18 mouse cellular contexts compared by ENCODE assay signal in genomic region chr19:42863013-42863412, GRCm38 (mm10).
DNase-seq lines count a peak whose midpoint lies in the region; ATAC-seq and TF ChIP-seq lines count a peak whose summit lies in the region.
"Had no signal": no experiment of that assay in that cellular context is flagged by ENCODE, and none has a peak within 500 bp of the region (broad histone marks: within the 10 kb centered on the region; RNA-seq: fewer than 3 reads in every experiment).

No protein-coding gene starts in this region.

- H3K79me2 ChIP-seq in CH12.LX (replicated peaks; ENCODE audit: control insufficient read depth, extremely low read depth, insufficient read depth, poor library complexity, severe bottlenecking), result no peaks in the 10 kb centered on the region

- H3K36me3 ChIP-seq in heart, embryonic 12.5 days, result no peaks in the 10 kb centered on the region
- H3K36me3 ChIP-seq in CH12.LX (replicated peaks in 1 of 2; ENCODE audit: control insufficient read depth in 1 of 2, insufficient read depth in 1 of 2, low read length in 1 of 2), result no peaks in the 10 kb centered on the region
- H3K36me3 ChIP-seq in limb, embryonic 12.5 days, result no peaks in the 10 kb centered on the region
- no peaks in the 10 kb centered on the region for H3K36me3 ChIP-seq in forebrain, embryonic 15.5 days
- H3K36me3 ChIP-seq in hindbrain, postnatal 0 days (ENCODE audit: insufficient read depth, low read length), result no peaks in the 10 kb centered on the region
- H3K36me3 ChIP-seq: heart, embryonic 13.5 days; hindbrain, embryonic 15.5 days had no signal

- in situ Hi-C loops in CH12.LX (cut with MboI; ENCODE audit: low pct_ligation_motif_present, low pct_unique_long_range_greater_than_20kb, low sequenced_read_pairs), result no loop called here

- DNase-seq in heart, adult 11 months, result peak; percentile 57
- DNase-seq in CH12.LX (ENCODE audit: extremely low read depth), result peak; percentile 19
- DNase-seq in forelimb bud, embryonic 11.5 days (ENCODE audit: low read depth, low spot score), result peak; percentile 54
- DNase-seq in gastrocnemius, adult 8-10 months (ENCODE audit: low spot score in 2 of 2), result no peak
- no peak for DNase-seq in hindbrain, postnatal 0 days (ENCODE audit: low spot score)
- DNase-seq: adrenal gland, postnatal 14 days; cerebellum, adult 18-20 months; cerebellum, adult 9-11 months; gastrocnemius, postnatal 14 days; heart, postnatal 36 days had no signal

- TF ChIP-seq RAD21 in CH12.LX (IDR thresholded peaks at IDR 0.05; ENCODE audit: low read depth, low read length), result no peak

- H3K27ac ChIP-seq in heart, embryonic 12.5 days (ENCODE audit: poor library complexity, severe bottlenecking), result no peak overlapping the region
- no peak overlapping the region for H3K27ac ChIP-seq in CH12.LX (ENCODE audit: insufficient read depth, low read depth)
- H3K27ac ChIP-seq in limb, embryonic 12.5 days, result peak overlapping the region; percentile 50; the same call in 1 of the 2 replicates
- no peak overlapping the region for H3K27ac ChIP-seq in forebrain, embryonic 15.5 days (replicated peaks)
- no peak overlapping the region for H3K27ac ChIP-seq in hindbrain, postnatal 0 days
- H3K27ac ChIP-seq: forebrain, embryonic 13.5 days; heart, embryonic 13.5 days; hindbrain, embryonic 15.5 days had no signal

- ATAC-seq in heart, embryonic 12.5 days (ENCODE audit: insufficient number of reproducible peaks, low FRiP score), result no peak
- peak; percentile 88 for ATAC-seq in limb, embryonic 12.5 days (ENCODE audit: insufficient number of reproducible peaks, insufficient read depth, low FRiP score, low TSS enrichment, low read depth)
- no peak for ATAC-seq in forebrain, embryonic 15.5 days (replicated peaks)
- ATAC-seq in hindbrain, postnatal 0 days, result no peak
- ATAC-seq: activated CD4-positive, CD25-positive, alpha-beta regulatory T cell, adult 4 months; forebrain, embryonic 13.5 days; Patski had no signal

- no peak for TF ChIP-seq CTCF in CH12.LX (conservative IDR thresholded peaks at IDR 0.05 in 1 of 2, IDR thresholded peaks at IDR 0.05 in 1 of 2; ENCODE audit: low read depth in 2 of 2, low read length in 2 of 2)
- TF ChIP-seq CTCF in hindbrain, postnatal 0 days (IDR thresholded peaks at IDR 0.05; ENCODE audit: low read depth), result no peak

- H3K4me2 ChIP-seq in heart, embryonic 12.5 days, result no peak overlapping the region
- no peak overlapping the region for H3K4me2 ChIP-seq in CH12.LX (ENCODE audit: insufficient read depth, low read depth, poor library complexity, severe bottlenecking)
- H3K4me2 ChIP-seq in limb, embryonic 12.5 days, result no peak overlapping the region
- H3K4me2 ChIP-seq in forebrain, embryonic 15.5 days (replicated peaks), result no peak overlapping the region
- no peak overlapping the region for H3K4me2 ChIP-seq in hindbrain, postnatal 0 days (ENCODE audit: low read depth, low read length)
- H3K4me2 ChIP-seq: forebrain, embryonic 13.5 days; heart, embryonic 13.5 days; hindbrain, embryonic 15.5 days had no signal

- no peak for TF ChIP-seq EP300 in CH12.LX (IDR thresholded peaks at IDR 0.05; ENCODE audit: low read length)

- dilution Hi-C loops in CH12.LX (cut with MboI; ENCODE audit: extremely low pct_ligation_motif_present, extremely low pct_unique_long_range_greater_than_20kb, low sequenced_read_pairs), result no loop called here

- H3K4me3 ChIP-seq in heart, embryonic 12.5 days, result no peak overlapping the region
- H3K4me3 ChIP-seq in CH12.LX (replicated peaks in 1 of 3; ENCODE audit: low read depth in 2 of 3, low read length in 2 of 3, poor library complexity in 1 of 3), result no peak overlapping the region
- no peak overlapping the region for H3K4me3 ChIP-seq in limb, embryonic 12.5 days (replicated peaks)
- no peak overlapping the region for H3K4me3 ChIP-seq in forebrain, embryonic 15.5 days
- no peak overlapping the region for H3K4me3 ChIP-seq in hindbrain, postnatal 0 days (ENCODE audit: low read length)
- H3K4me3 ChIP-seq: forebrain, embryonic 13.5 days; heart, embryonic 13.5 days; hindbrain, embryonic 15.5 days had no signal

- H3K9ac ChIP-seq in heart, embryonic 12.5 days, result no peak overlapping the region
- no peak overlapping the region for H3K9ac ChIP-seq in CH12.LX (ENCODE audit: insufficient read depth, low read depth)
- no peak overlapping the region for H3K9ac ChIP-seq in limb, embryonic 12.5 days (replicated peaks)
- H3K9ac ChIP-seq in forebrain, embryonic 15.5 days (replicated peaks), result no peak overlapping the region
- no peak overlapping the region for H3K9ac ChIP-seq in hindbrain, postnatal 0 days (replicated peaks; ENCODE audit: low read length)
- H3K9ac ChIP-seq: forebrain, embryonic 13.5 days; heart, embryonic 13.5 days; hindbrain, embryonic 15.5 days had no signal

- peaks cover 5% of the 10 kb centered on the region; the same call in 1 of the 2 replicates for H3K27me3 ChIP-seq in heart, embryonic 12.5 days (replicated peaks)
- no peaks in the 10 kb centered on the region for H3K27me3 ChIP-seq in CH12.LX (replicated peaks)
- H3K27me3 ChIP-seq in limb, embryonic 12.5 days, result no peaks in the 10 kb centered on the region
- H3K27me3 ChIP-seq in forebrain, embryonic 15.5 days, result no peaks in the 10 kb centered on the region
- no peaks in the 10 kb centered on the region for H3K27me3 ChIP-seq in hindbrain, postnatal 0 days (ENCODE audit: insufficient read depth, low read length)
- H3K27me3 ChIP-seq: forebrain, embryonic 13.5 days; heart, embryonic 13.5 days; hindbrain, embryonic 15.5 days had no signal

- WGBS in heart, embryonic 12.5 days, result 44% methylated on average over 3 of the region's 3 CpGs
- 7% methylated on average over 3 of the region's 3 CpGs for WGBS in limb, embryonic 12.5 days
- WGBS in forebrain, embryonic 15.5 days, result 46% methylated on average over 3 of the region's 3 CpGs
- WGBS in hindbrain, postnatal 0 days, result 68% methylated on average over 3 of the region's 3 CpGs

- no peaks in the 10 kb centered on the region for H3K9me3 ChIP-seq in heart, embryonic 12.5 days (replicated peaks)
- H3K9me3 ChIP-seq in CH12.LX (replicated peaks; ENCODE audit: low read length), result no peaks in the 10 kb centered on the region
- no peaks in the 10 kb centered on the region for H3K9me3 ChIP-seq in limb, embryonic 12.5 days
- no peaks in the 10 kb centered on the region for H3K9me3 ChIP-seq in forebrain, embryonic 15.5 days
- H3K9me3 ChIP-seq in hindbrain, postnatal 0 days (ENCODE audit: low read length), result no peaks in the 10 kb centered on the region
- H3K9me3 ChIP-seq: forebrain, embryonic 13.5 days; heart, embryonic 13.5 days; hindbrain, embryonic 15.5 days had no signal

- 0 out of 2 replicates have a peak, but pooled peaks cover 5% of the 10 kb centered on the region for H3K4me1 ChIP-seq in heart, embryonic 12.5 days (replicated peaks)
- peaks cover 0 to 6% of the 10 kb centered on the region in 2 experiments; a peak in 1 of 4 replicates for H3K4me1 ChIP-seq in CH12.LX (ENCODE audit: control insufficient read depth in 1 of 2, insufficient read depth in 2 of 2)
- peaks cover 39% of the 10 kb centered on the region for H3K4me1 ChIP-seq in limb, embryonic 12.5 days (replicated peaks)
- H3K4me1 ChIP-seq in forebrain, embryonic 15.5 days, result no peaks in the 10 kb centered on the region
- H3K4me1 ChIP-seq in hindbrain, postnatal 0 days (ENCODE audit: insufficient read depth, low read length), result no peaks in the 10 kb centered on the region
- H3K4me1 ChIP-seq: forebrain, embryonic 13.5 days; hindbrain, embryonic 15.5 days had no signal

- no peak for TF ChIP-seq POLR2A in CH12.LX (IDR thresholded peaks at IDR 0.05; ENCODE audit: low read depth, low read length)

TF ChIP-seq in CH12.LX, 34 proteins besides CTCF, POLR2A, EP300 and RAD21:
- TF ChIP-seq MXI1 (IDR thresholded peaks at IDR 0.05; ENCODE audit: low read depth, low read length) (no peak), ZMIZ1 (IDR thresholded peaks at IDR 0.05; ENCODE audit: low read depth, low read length) (no peak), MYC (IDR thresholded peaks at IDR 0.05; ENCODE audit: low read depth, low read length) (no peak), MAX (IDR thresholded peaks at IDR 0.05; ENCODE audit: low read length) (no peak), MEF2A (IDR thresholded peaks at IDR 0.05; ENCODE audit: borderline replicate concordance, low read depth, low read length) (no peak), NELFE (IDR thresholded peaks at IDR 0.05; ENCODE audit: low read depth, low read length) (no peak), SIN3A (IDR thresholded peaks at IDR 0.05; ENCODE audit: low read length) (no peak), JUND (conservative IDR thresholded peaks at IDR 0.05; ENCODE audit: low read depth, low read length) (no peak), ZNF384 (IDR thresholded peaks at IDR 0.05; ENCODE audit: low read depth, low read length) (no peak), TBP (conservative IDR thresholded peaks at IDR 0.05; ENCODE audit: low read depth, low read length) (no peak), ELF1 (IDR thresholded peaks at IDR 0.05; ENCODE audit: low read depth, low read length) (no peak), CHD2 (IDR thresholded peaks at IDR 0.05; ENCODE audit: low read length) (no peak), RCOR1 (conservative IDR thresholded peaks at IDR 0.05; ENCODE audit: low read depth, low read length) (no peak), IRF4 (IDR thresholded peaks at IDR 0.05; ENCODE audit: low read depth, low read length) (no peak), E2F4 (IDR thresholded peaks at IDR 0.05; ENCODE audit: insufficient replicate concordance, low read depth, low read length) (no peak), ETS1 (conservative IDR thresholded peaks at IDR 0.05; ENCODE audit: low read depth, low read length) (no peak), JUN (IDR thresholded peaks at IDR 0.05; ENCODE audit: insufficient read depth, low read depth, low read length) (no peak)

Comparison
In these comparisons a context has a peak if more than half of its experiments do, and no peak if none do; other contexts are left out.
1. DNase-seq: peak in heart, adult 11 months (single experiment), CH12.LX (single experiment) and forelimb bud, embryonic 11.5 days (single experiment); none in gastrocnemius, adult 8-10 months (0 of 2) and hindbrain, postnatal 0 days (single experiment).